Mouse (Mus musculus): ENCODE measurements around the gene Pygl. TPM values are rescaled to one million over a fixed set of nuclear protein-coding genes. Genes with fewer than 3 reads are reported as not detected.
"Not testable (repeated sequence)": the region's sequence is repeated elsewhere in the genome, so short reads cannot be mapped to it uniquely, and the experiment has no call there.

The Pygl gene
- total RNA-seq, 2 experiments from 2014 or later, result 22.2 to 31.7 TPM

DNA sequence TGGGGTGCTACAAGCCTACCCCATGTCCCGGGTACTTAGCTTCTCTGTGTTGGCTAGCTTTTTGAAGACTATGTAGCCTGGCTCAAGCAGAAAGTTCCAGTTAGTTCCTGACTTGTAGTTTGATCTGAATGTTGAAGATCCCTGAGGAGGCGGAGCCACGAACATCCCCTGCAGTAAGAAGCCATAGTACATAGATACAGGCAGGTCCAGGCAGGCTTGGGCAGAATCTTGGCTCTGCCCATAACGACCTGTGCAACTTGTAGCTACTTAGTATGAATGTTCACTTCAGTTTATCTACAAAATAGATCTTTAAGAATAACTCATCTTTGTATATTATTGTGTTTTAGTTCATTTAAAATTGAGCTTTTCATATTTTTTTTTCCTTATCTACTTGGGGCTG is 63.3 kb downstream of the Pygl start:
- ATAC-seq (replicated peaks; ENCODE audit: low FRiP score, poor library complexity, severe bottlenecking), result no peak

DNA sequence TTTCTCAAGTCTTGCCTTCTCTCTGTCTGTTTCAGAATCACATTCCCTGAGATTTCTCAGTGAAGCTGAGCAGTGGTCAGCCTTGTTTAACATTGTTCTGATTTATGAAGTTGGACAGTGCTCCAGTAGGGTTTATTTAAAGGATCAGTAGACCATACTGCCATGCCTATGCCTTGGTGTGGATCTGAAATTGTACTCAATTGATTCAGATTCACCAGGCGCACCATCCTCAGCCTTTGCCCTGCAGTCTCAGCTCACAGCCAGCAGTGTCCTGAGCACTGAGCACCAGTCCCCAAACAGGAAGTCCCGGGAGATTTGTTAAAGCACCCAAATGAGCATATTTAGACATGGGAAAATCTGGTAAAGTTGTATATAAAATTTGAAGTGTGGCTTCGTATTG is 66.5 kb downstream of the Pygl start:
- no peak for ATAC-seq (replicated peaks; ENCODE audit: low FRiP score, poor library complexity, severe bottlenecking)

DNA sequence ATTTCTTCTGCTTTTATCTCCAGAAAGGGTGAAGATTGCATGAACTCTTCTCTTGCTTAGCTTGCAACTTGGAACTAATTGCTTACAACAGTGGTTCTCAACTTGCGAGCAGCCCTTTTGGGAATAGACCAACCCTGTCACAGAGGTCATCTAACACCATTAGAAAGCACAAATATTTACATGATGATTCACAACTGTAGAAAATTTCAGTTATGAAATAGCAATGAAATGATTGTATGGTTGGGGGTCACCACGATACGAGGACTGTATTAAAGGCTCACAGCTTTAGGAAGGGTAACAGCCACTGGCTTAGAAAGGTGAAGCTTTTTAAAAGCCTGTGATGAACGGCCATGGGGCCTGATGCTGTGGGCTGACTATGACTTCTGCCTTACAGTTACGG is 70.2 kb downstream of the Pygl start:
- no peak for ATAC-seq (replicated peaks; ENCODE audit: low FRiP score, poor library complexity, severe bottlenecking)

DNA sequence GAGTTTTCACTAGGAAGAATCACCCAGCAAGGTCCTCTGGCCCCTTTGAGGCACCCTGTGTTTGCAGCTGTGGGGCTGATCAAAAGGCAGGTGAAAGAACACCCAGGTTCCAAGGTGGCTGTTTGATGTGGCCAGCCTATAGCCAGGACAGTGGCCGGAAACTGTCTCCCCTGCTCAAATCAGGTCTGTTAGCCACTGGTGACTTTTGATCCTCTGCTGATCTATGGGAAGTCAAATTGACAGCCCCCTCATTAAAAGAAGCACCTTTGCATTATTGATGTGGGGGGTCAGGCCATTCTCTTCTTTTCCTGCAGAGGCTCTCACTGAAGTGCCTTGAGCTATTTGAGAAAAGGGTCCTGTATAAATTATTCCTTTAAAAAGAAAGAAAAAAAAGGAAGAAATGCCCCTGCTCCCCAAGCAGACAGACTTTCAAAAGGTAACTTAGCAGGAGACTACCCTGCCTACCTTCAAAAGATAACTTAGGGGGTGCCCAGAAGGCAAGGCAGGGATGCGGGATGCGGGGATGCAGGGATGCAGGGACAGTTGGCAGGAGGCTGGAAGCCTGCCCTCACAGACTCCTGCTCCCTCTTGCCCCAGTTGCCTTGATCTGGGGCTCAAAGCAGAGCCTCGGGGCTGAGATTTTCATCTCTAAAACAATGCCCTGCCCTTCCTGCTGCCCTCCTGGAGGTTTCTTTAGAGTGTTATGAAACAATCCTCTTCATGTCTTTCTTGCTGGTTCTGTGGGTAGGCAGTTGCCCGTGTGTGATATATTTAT is 73.8 kb downstream of the Pygl start:
- no peak for ATAC-seq (replicated peaks; ENCODE audit: low FRiP score, poor library complexity, severe bottlenecking)

DNA sequence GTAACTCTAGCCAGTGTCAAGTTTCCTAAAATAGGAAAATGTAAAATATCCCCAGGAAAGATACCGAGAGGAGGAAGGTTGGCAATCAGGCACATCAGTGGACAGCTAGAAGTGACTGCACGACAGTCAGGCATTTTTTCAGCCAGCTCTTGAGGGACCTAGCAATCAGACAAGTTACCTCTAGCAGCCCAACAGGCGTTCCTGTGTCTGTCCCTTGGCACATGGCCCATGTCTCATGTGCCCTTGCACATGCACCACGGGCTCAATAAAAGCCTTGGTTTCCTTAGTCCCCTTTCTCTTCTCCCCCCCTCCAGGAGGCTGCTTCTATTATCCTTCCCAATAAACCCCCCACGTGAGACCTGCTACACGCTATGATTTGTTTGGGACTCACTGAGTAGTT is 75.1 kb downstream of the Pygl start:
- ATAC-seq (replicated peaks; ENCODE audit: low FRiP score, poor library complexity, severe bottlenecking), result no peak

DNA sequence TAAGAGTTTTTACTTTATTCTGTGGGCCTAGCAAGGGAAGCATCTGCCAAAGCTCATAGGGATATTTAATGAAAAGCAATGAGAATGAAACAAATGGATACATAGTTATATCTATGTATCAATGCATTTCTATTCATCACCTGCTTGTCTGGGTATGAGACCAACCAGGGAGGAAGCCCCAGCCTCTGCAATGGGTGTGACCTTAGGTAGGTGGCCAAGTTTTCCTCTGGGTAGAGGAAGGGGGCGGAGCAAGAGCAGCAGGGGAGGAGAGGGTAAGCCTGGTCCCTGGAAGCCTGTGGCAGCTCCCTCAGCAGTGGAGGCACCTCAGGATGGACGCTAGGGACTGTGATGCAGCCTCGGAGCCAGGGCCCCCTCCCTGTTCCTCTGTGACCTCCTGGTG is 77.4 kb downstream of the Pygl start, which contains the start of gene Abhd12b:
TSS of gene Abhd12b (plus strand) at position 301 of the 400 bp plus-strand sequence.
- ATAC-seq (replicated peaks; ENCODE audit: low FRiP score, poor library complexity, severe bottlenecking), result no peak

DNA sequence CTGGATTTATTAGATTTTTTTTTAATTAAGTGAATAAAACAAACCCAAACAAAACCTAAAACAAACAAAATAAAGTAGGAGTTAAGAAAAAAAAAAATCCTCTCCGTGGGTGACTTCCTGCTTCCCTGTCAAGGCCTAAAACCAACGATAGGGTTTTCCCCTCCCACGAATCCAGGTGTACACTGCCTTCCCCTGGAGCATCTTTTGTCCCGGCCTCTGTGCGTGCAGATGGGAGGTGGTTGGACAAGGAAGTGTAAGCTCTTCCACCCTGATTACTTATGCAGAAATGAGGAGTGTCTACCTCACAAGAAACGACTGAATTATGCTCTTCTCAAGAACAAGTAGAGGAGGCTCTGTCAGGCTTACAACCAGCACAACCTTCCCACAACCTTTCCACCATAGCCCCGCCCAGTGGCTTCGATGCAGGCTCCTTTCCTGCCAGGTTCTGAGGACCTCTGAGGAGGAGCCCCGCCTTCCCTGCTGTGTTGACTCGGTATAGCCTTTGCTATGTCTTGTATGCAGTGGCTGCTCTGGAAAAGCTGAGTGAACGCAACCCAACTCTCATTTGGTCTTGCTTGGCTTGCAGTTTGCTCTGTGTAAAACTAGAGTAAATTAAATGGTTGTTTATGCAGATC is 82.5 kb downstream of the Pygl start:
- no peak for ATAC-seq (replicated peaks; ENCODE audit: low FRiP score, poor library complexity, severe bottlenecking)

DNA sequence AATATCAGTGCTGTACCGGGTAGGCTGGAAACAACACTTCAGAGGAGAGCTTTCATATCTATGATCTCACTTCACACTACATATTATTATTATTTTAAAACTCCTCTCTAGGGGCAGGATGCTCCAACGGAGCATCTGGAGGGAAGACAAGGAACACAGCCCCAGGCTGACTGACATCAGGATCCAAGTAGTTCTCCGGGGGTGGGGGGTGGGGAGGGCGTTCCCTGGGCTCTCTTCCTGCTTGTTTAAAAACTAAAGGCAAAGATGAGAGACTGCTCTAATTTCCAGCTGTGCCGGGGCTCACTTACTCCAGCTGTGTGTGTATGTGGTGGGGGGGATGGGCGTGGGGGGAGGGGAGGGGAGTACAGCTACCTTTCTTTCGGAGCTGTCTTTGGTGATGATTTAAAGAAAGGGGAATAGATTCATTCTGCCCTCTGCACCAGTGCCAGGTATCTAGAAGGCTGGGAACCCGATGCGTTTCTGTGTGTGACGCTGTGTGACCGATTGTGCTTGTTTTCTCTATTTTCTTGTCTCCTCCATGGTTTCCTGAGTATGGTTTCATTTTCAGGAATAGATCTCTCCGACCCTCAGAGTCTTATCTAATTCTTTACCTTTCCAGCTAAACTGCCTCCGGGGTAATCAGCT is 83.2 kb downstream of the Pygl start:
- ATAC-seq (replicated peaks; ENCODE audit: low FRiP score, poor library complexity, severe bottlenecking), result no peak

DNA sequence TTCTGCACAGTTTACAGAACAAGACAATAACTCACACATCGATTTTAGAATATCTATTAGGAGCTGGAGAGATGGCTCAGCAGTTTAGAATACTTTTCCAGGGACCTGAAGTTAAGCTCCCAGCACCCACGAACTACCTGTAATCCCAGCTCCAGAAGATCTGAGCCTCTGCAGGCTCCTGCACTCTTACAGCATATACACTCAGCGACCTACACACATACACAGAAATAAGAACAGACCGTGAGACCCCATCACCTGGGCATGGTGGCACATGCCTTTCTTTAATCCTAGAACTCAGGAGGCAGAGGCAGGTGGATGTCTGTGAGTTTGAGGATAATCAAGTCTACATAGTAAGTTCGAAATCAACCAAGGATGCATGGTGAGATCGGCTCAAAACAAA is 85.7 kb downstream of the Pygl start:
- ATAC-seq (replicated peaks; ENCODE audit: low FRiP score, poor library complexity, severe bottlenecking), result no peak

DNA sequence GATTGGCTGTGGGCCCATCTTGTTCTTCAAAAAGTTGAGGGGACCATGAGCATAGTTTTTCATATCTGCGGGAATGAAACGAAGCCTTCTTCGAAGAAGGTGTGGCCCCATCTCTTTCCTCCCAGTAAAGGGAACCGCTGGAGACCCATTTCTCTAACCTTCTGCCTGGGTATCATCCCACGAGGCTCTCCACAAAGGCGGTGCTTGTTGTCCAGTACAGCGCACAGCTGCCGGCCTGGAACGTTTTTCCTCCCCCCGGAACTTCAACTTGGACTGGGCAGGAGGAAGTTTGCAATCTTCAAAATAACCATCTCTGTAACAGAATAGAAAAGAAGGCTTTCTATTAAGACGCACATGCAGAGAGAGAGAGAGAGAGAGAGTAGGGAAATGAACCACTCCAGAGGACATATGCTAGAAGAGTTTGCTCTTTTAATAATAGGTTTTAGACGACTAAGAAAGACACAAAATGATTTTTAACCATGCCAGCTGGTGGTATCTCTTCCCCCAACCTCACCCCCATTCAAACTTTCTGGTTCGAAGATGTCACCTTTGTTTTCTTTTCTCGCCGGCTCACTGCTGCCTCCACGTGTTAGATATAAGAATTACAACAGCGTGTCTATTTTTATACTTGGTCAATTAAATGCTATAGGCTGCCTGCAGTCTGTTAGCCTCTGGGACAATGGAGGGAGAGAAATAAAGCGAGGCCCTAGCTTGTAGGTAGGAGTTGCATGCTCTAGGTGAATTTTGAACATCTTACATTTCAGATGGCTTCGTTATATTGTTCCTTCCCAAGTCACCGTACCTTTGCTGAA is 86.4 kb downstream of the Pygl start:
- peak; percentile 57; the same call in 1 of the 2 replicates for ATAC-seq (replicated peaks; ENCODE audit: low FRiP score, poor library complexity, severe bottlenecking)

DNA sequence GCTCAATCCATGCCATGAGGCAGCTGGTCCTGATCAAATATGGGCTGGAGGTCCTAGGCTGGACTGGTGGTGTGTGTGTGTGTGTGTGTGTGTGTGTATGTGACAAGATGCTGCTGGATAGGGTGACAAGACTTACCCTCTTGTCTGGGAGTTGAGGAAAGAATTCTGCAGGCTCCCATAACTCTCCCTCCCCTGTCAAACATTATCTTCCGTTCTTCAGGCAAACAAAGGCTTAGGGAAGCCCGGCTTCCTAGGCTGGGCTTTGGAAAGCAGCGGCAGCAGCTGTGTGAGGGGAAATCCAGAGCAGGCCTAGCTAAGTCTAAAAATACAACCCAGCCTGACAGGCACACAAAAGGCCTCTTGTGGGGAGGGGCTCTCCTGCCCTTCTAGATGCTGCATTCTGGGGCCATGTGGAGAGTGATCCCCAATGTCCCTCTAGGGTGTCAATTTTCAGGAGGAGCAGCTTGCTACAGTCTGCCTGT is 87.1 kb downstream of the Pygl start:
- ATAC-seq (replicated peaks; ENCODE audit: low FRiP score, poor library complexity, severe bottlenecking), result not testable (repeated sequence)

DNA sequence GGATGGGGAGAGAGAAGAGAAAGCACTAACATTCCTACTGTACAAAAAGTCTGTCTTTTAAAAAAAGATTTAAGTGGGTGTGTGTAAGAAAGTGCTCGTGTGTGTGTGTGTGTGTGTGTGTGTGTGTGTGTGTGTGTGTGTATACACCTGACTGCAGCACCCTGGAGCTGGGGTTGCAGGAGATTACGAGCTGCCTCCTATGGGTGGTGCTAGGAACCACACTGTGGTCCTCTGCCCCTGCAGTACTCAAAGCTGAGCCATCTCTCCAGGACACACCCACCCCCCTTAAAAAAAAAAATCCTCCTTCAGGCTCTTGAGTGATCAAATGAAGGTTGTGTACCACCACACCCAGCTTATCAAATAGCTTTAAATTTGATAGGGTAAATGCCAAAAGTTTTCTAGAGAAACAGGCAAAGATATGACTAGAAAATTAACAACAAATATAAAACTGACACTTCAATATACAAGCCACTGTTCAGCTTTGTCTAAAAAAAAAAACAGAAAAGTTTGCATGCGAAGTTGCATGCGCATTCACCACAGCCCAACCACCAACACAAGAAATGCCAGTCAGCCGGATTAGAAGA is 90.2 kb downstream of the Pygl start:
- ATAC-seq (replicated peaks; ENCODE audit: low FRiP score, poor library complexity, severe bottlenecking), result no peak

Other genes with a start within 250 kb of the Pygl start
- 144 and 186 TPM in 2 replicates for gene Sav1, start 244.5 kb downstream of the Pygl start, total RNA-seq (2015; ENCODE audit: low replicate concordance)
- gene Sav1, start 244.5 kb downstream of the Pygl start, total RNA-seq (2017; ENCODE audit: low replicate concordance), result 87.7 and 131 TPM in 2 replicates
- 16.2 and 36.0 TPM in 2 replicates for gene Nin, start 117.8 kb downstream of the Pygl start, total RNA-seq (2015; ENCODE audit: low replicate concordance)
- 22.6 and 30.4 TPM in 2 replicates for gene Nin, start 117.8 kb downstream of the Pygl start, total RNA-seq (2017; ENCODE audit: low replicate concordance)
- gene Abhd12b, start 77.3 kb downstream of the Pygl start, total RNA-seq (2015; ENCODE audit: low replicate concordance), result not detected in 2 replicates
- not detected in 2 replicates for gene Abhd12b, start 77.3 kb downstream of the Pygl start, total RNA-seq (2017; ENCODE audit: low replicate concordance)
- not detected in 2 replicates for gene Trim9, start 116.1 kb upstream of the Pygl start, total RNA-seq (2015; ENCODE audit: low replicate concordance)
- not detected in 2 replicates for gene Trim9, start 116.1 kb upstream of the Pygl start, total RNA-seq (2017; ENCODE audit: low replicate concordance)
- gene Tmx1, start 221.6 kb upstream of the Pygl start, total RNA-seq (2015; ENCODE audit: low replicate concordance), result 145 and 206 TPM in 2 replicates
- 230 and 329 TPM in 2 replicates for gene Tmx1, start 221.6 kb upstream of the Pygl start, total RNA-seq (2017; ENCODE audit: low replicate concordance)